Mouse (Mus musculus) MEL (cell line): ENCODE data around the gene Fn1. TPM values are rescaled to one million over a fixed set of nuclear protein-coding genes. Genes with fewer than 3 reads are reported as not detected.

Source experiments
- DNase-seq: peaks from one replicate; pipeline ENCODE4 v3.0.0; 2011; ENCODE audit warnings: low read depth, low spot score
- H3K27ac ChIP-seq: 2 replicates; pipeline ENCODE4 v1.5.1; 2012; ENCODE audit warnings: low read depth, mild to moderate bottlenecking, control low read depth, low read length, moderate library complexity; ENCODE audit not compliant: control insufficient read depth
- H3K27me3 ChIP-seq, 2 experiments: fragments of 150-350 bp in 1 of 2; sonication (generic) in 1 of 2; 2 replicates each; pipeline ENCODE4 v1.6.1; 2012; ENCODE audit warnings: low read length in 2 of 2, mild to moderate bottlenecking in 2 of 2, improper control_type of control experiment in 1 of 2, moderate library complexity in 1 of 2; ENCODE audit not compliant: insufficient read depth in 2 of 2, control insufficient read depth in 1 of 2
- H3K36me3 ChIP-seq, 2 experiments: 2 replicates each; pipeline ENCODE4 v1.6.1; 2012 to 2014; ENCODE audit warnings: low read length in 2 of 2, improper control_type of control experiment in 1 of 2, inconsistent platforms in 1 of 2, mild to moderate bottlenecking in 1 of 2; ENCODE audit not compliant: insufficient read depth in 2 of 2, control insufficient read depth in 1 of 2
- H3K4me1 ChIP-seq, 2 experiments: fragments of 150-350 bp in 1 of 2; sonication (generic) in 1 of 2; 2 replicates each; pipeline ENCODE4 v1.6.1; 2012; ENCODE audit warnings: low read length in 2 of 2, improper control_type of control experiment in 1 of 2, mild to moderate bottlenecking in 1 of 2; ENCODE audit not compliant: insufficient read depth in 2 of 2, control insufficient read depth in 1 of 2
- H3K4me3 ChIP-seq, 2 experiments: fragments of 150-350 bp in 1 of 2; sonication (generic) in 1 of 2; 2 replicates each; pipeline ENCODE4 v1.5.1; 2012; ENCODE audit warnings: low read depth in 2 of 2, low read length in 2 of 2, mild to moderate bottlenecking in 2 of 2, moderate library complexity in 2 of 2, control low read depth in 1 of 2, improper control_type of control experiment in 1 of 2; ENCODE audit not compliant: control insufficient read depth in 1 of 2, insufficient read depth in 1 of 2
- H3K79me2 ChIP-seq: 2 replicates; pipeline ENCODE4 v1.6.1; 2012; ENCODE audit warnings: mild to moderate bottlenecking, low read length, moderate library complexity; ENCODE audit not compliant: control insufficient read depth, poor library complexity, insufficient read depth
- H3K9ac ChIP-seq: 2 replicates; pipeline ENCODE4 v1.6.1; 2012; ENCODE audit warnings: low read depth, mild to moderate bottlenecking, control low read depth, low read length, moderate library complexity; ENCODE audit not compliant: control insufficient read depth, poor library complexity, severe bottlenecking
- H3K9me3 ChIP-seq: fragments of 150-350 bp; sonication (generic); replicated peaks from 2 replicates; pipeline ENCODE4 v1.6.1; 2012; ENCODE audit warnings: mild to moderate bottlenecking, low read length, improper control_type of control experiment, moderate library complexity; ENCODE audit not compliant: insufficient read depth
- BHLHE40 ChIP-seq: IDR thresholded peaks from 2 replicates; pipeline ENCODE4 v1.6.1; 2012; ENCODE audit warnings: low read depth, mild to moderate bottlenecking, inconsistent platforms, low read length, improper control_type of control experiment, borderline replicate concordance
- CHD1 ChIP-seq: IDR thresholded peaks from 2 replicates; pipeline ENCODE4 v1.6.1; 2012; ENCODE audit warnings: low read depth, mild to moderate bottlenecking, inconsistent platforms, low read length, improper control_type of control experiment
- CTCF ChIP-seq, 3 experiments: IDR thresholded peaks in 2 of 3; conservative IDR thresholded peaks in 1 of 3; 2 replicates each; pipeline ENCODE4 v1.5.1; 2011 to 2012; ENCODE audit warnings: low read length in 3 of 3, low read depth in 2 of 3, mild to moderate bottlenecking in 2 of 3, improper control_type of control experiment in 1 of 3, inconsistent platforms in 1 of 3, mixed read lengths in 1 of 3, moderate library complexity in 1 of 3; ENCODE audit not compliant: control insufficient read depth in 1 of 3, insufficient read depth in 1 of 3, poor library complexity in 1 of 3, severe bottlenecking in 1 of 3
- E2F4 ChIP-seq: IDR thresholded peaks from 2 replicates; pipeline ENCODE4 v1.6.1; 2011; ENCODE audit warnings: low read depth, low read length, improper control_type of control experiment, borderline replicate concordance
- ELF1 ChIP-seq: IDR thresholded peaks from 2 replicates; pipeline ENCODE4 v1.6.1; 2014; ENCODE audit warnings: low read depth, mild to moderate bottlenecking, inconsistent platforms, low read length, improper control_type of control experiment, moderate library complexity
- GABPA ChIP-seq: IDR thresholded peaks from 2 replicates; pipeline ENCODE4 v1.6.1; 2012; ENCODE audit warnings: low read depth, mild to moderate bottlenecking, inconsistent platforms, low read length, improper control_type of control experiment, moderate library complexity
- GATA1 ChIP-seq: IDR thresholded peaks from 2 replicates; pipeline ENCODE4 v1.6.1; 2011; ENCODE audit warnings: low read depth, low read length, improper control_type of control experiment
- HCFC1 ChIP-seq: IDR thresholded peaks from 2 replicates; pipeline ENCODE4 v1.6.1; 2012; ENCODE audit warnings: low read depth, mild to moderate bottlenecking, inconsistent platforms, low read length, improper control_type of control experiment, moderate library complexity
- JUND ChIP-seq: IDR thresholded peaks from 2 replicates; pipeline ENCODE4 v1.6.1; 2011; ENCODE audit warnings: low read depth, mild to moderate bottlenecking, improper control_type of control experiment, low read length
- KAT2A ChIP-seq: conservative IDR thresholded peaks from 2 replicates; pipeline ENCODE4 v1.6.1; 2012; ENCODE audit warnings: low read depth, low read length, improper control_type of control experiment, inconsistent platforms
- MAFK ChIP-seq: IDR thresholded peaks from 2 replicates; pipeline ENCODE4 v1.6.1; 2011; ENCODE audit warnings: low read depth, mild to moderate bottlenecking, low read length, improper control_type of control experiment, borderline replicate concordance
- MEF2A ChIP-seq: IDR thresholded peaks from 2 replicates; pipeline ENCODE4 v1.6.1; 2014; ENCODE audit warnings: low read depth, mild to moderate bottlenecking, inconsistent platforms, low read length, improper control_type of control experiment; ENCODE audit not compliant: poor library complexity, insufficient replicate concordance, severe bottlenecking; ENCODE audit errors: extremely low read depth
- MYB ChIP-seq: IDR thresholded peaks from 2 replicates; pipeline ENCODE4 v1.6.1; 2011; ENCODE audit warnings: mild to moderate bottlenecking, low read depth, low read length, improper control_type of control experiment
- MYC ChIP-seq: IDR thresholded peaks from 2 replicates; pipeline ENCODE4 v1.6.1; 2011; ENCODE audit warnings: low read depth, mild to moderate bottlenecking, low read length, improper control_type of control experiment, moderate library complexity
- NELFE ChIP-seq: IDR thresholded peaks from 2 replicates; pipeline ENCODE4 v1.6.1; 2011; ENCODE audit warnings: low read depth, low read length, improper control_type of control experiment
- POLR2AphosphoS2 ChIP-seq: IDR thresholded peaks from 2 replicates; pipeline ENCODE4 v1.6.1; 2011; ENCODE audit warnings: low read length, improper control_type of control experiment
- RCOR1 ChIP-seq: IDR thresholded peaks from 2 replicates; pipeline ENCODE4 v1.6.1; 2012; ENCODE audit warnings: low read depth, mild to moderate bottlenecking, inconsistent platforms, low read length, improper control_type of control experiment
- SIN3A ChIP-seq: IDR thresholded peaks from 2 replicates; pipeline ENCODE4 v1.6.1; 2012; ENCODE audit warnings: low read length, improper control_type of control experiment, inconsistent platforms
- TBP ChIP-seq: IDR thresholded peaks from 2 replicates; pipeline ENCODE4 v1.8.0; 2011; ENCODE audit warnings: low read depth, low read length, improper control_type of control experiment
- TCF12 ChIP-seq: IDR thresholded peaks from 2 replicates; pipeline ENCODE4 v1.6.1; 2014; ENCODE audit warnings: low read depth, mild to moderate bottlenecking, inconsistent platforms, low read length, improper control_type of control experiment, moderate library complexity
- UBTF ChIP-seq: IDR thresholded peaks from 2 replicates; pipeline ENCODE4 v1.6.1; 2012; ENCODE audit warnings: low read depth, mild to moderate bottlenecking, inconsistent platforms, low read length, improper control_type of control experiment, moderate library complexity, borderline replicate concordance; ENCODE audit not compliant: insufficient read depth
- ZC3H11A ChIP-seq: IDR thresholded peaks from 2 replicates; pipeline ENCODE4 v1.6.1; 2012; ENCODE audit warnings: low read depth, mild to moderate bottlenecking, inconsistent platforms, low read length, improper control_type of control experiment
- ZKSCAN1 ChIP-seq: IDR thresholded peaks from 2 replicates; pipeline ENCODE4 v1.6.1; 2012; ENCODE audit warnings: low read depth, mild to moderate bottlenecking, inconsistent platforms, low read length, improper control_type of control experiment, moderate library complexity
- ZNF384 ChIP-seq: IDR thresholded peaks from 2 replicates; pipeline ENCODE4 v1.6.1; 2012; ENCODE audit warnings: low read depth, mild to moderate bottlenecking, inconsistent platforms, low read length, improper control_type of control experiment
- polyA plus RNA-seq, 2 experiments: library from polyadenylated mRNA; stranded (reverse) in 1 of 2; unstranded in 1 of 2; fragments of >175 nt in 1 of 2; fragments of >200 nt in 1 of 2; gene quantifications; 2 replicates each; pipeline versions ENCODE4 v1.2.1 to v1.2.4; 2012; ENCODE audit warnings: low replicate concordance in 2 of 2, low read depth in 1 of 2; ENCODE audit not compliant: insufficient read length in 2 of 2, insufficient read depth in 1 of 2, missing spikeins in 1 of 2
- total RNA-seq: library from RNA; depleted of rRNA; stranded (reverse); fragments of 300-350 nt; gene quantifications from 2 replicates; pipeline ENCODE4 v1.2.3, GENCODE M21; 2012

Fn1 gene
- total and polyA plus RNA-seq, 3 experiments: 0.56 TPM; not detected in 2

- no peak overlapping the region for H3K27ac ChIP-seq
- no peak overlapping the region for H3K4me3 ChIP-seq
- no peaks in the 10 kb centered on the region for H3K4me1 ChIP-seq
- no peaks in the 10 kb centered on the region for H3K36me3 ChIP-seq
- H3K27me3 ChIP-seq: no peaks in the 10 kb centered on the region
- H3K79me2 ChIP-seq: no peaks in the 10 kb centered on the region
- no peaks in the 10 kb centered on the region for H3K9me3 ChIP-seq
- TF ChIP-seq HCFC1: no peak
- TF ChIP-seq JUND: no peak
- TF ChIP-seq POLR2AphosphoS2: no peak
- no peak for TF ChIP-seq MEF2A
- no peak for TF ChIP-seq GATA1
- no peak for TF ChIP-seq ZKSCAN1
- no peak for TF ChIP-seq MAFK
- no peak for TF ChIP-seq UBTF
- no peak for TF ChIP-seq E2F4
- TF ChIP-seq MYB: no peak
- TF ChIP-seq RCOR1: no peak
- TF ChIP-seq ZNF384: no peak
- no peak for TF ChIP-seq CTCF (IDR thresholded peaks at IDR 0.05 in 2 of 3, conservative IDR thresholded peaks at IDR 0.05 in 1 of 3; ENCODE audit: control insufficient read depth in 1 of 3, insufficient read depth in 1 of 3, low read depth in 2 of 3, low read length in 3 of 3, poor library complexity in 1 of 3, severe bottlenecking in 1 of 3)
- no peak for TF ChIP-seq NELFE
- no peak for TF ChIP-seq MYC
- TF ChIP-seq TCF12: no peak
- H3K9ac ChIP-seq: no peak overlapping the region
- DNase-seq: no peak
These were observed 43.1 kb downstream of the Fn1 start for GRCm38 (mm10) chr1:71609916-71610315.

DNA sequence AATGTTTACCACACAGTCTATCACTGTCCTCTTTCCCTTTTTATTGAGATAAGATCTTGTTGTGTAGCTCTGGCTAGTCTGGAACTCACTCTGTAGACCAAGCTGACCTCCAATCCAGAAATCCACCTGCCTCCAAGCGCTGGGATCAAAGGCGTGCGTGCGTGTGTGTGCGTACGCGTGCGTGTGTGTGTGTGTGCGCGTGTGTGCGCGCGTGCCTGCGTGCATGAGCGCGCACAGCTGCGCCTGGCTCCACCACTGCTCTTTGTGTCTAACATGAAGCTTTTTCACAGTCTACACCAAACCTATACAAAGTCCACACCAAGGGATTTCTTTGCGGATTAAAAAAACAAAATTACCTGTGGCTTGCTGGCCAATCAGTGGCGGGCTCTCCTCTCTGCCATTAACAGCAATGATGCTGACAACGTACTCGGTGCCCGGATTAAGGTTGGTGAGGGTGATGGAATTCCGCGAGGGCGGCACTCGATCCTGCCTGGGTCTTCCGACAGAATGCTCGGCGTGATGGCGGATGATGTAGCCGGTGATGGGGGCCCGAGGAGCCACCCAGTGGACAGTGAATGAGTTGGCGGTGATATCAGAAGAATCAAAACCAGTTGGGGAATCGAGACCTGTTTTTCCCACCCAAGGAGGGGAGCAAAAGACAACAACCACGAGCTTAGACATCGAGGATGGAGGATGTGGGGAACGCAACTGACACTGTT lies 43.8 kb downstream of the Fn1 start:
- no peaks in the 10 kb centered on the region for H3K4me1 ChIP-seq
- H3K36me3 ChIP-seq: no peaks in the 10 kb centered on the region
- H3K9ac ChIP-seq: no peak overlapping the region
- H3K4me3 ChIP-seq: no peak overlapping the region
- no peaks in the 10 kb centered on the region for H3K27me3 ChIP-seq
- no peaks in the 10 kb centered on the region for H3K9me3 ChIP-seq
- TF ChIP-seq GABPA: no peak
- TF ChIP-seq GATA1: no peak
- no peak for TF ChIP-seq KAT2A
- TF ChIP-seq SIN3A: no peak
- TF ChIP-seq TBP: no peak
- TF ChIP-seq CHD1: no peak
- no peak for TF ChIP-seq ELF1
- no peak for TF ChIP-seq NELFE
- TF ChIP-seq ZNF384: no peak
- no peak for TF ChIP-seq POLR2AphosphoS2
- TF ChIP-seq ZC3H11A: no peak
- TF ChIP-seq ZKSCAN1: no peak
- TF ChIP-seq CTCF (IDR thresholded peaks at IDR 0.05 in 2 of 3, conservative IDR thresholded peaks at IDR 0.05 in 1 of 3; ENCODE audit: control insufficient read depth in 1 of 3, insufficient read depth in 1 of 3, low read depth in 2 of 3, low read length in 3 of 3, poor library complexity in 1 of 3, severe bottlenecking in 1 of 3): no peak
- TF ChIP-seq BHLHE40: no peak
- no peak overlapping the region for H3K27ac ChIP-seq
- no peak for DNase-seq
- no peaks in the 10 kb centered on the region for H3K79me2 ChIP-seq
